Mouse (Mus musculus): ENCODE measurements at regions not wholly inside any gene's neighbourhood (a gene's known extent, or its start where the extent isn't known, plus 50 kb on each side); places are given as distances from the start of the nearest gene placed in this dataset.

- no peak for DNase-seq (ENCODE audit: low spot score)
Observed at GRCm38 (mm10) chr9:74655956-74656355, 205.8 kb upstream of the Onecut1 start.

DNA sequence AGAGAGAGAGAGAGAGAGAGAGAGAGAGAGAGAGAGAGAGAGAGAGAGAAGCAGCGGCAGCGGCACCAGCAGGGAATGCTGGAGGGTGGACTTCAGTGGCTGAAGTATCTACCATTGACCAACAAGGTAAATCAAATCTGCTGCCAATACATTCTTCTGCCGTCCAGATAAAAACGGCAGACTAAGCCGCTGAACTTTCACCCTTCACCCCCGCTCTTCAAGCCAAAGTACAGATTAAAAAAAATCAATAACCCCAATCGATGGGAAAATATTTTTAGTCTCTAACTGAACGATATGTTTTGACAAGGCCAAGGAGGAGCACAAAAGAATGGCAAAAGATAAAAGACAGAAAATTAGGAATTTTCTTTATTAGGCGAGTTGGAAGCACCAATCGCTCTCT, 205.3 kb upstream of the Onecut1 start:
- DNase-seq (ENCODE audit: low spot score): no peak

GRCm38 (mm10) chr9:74671356-74671952, 190.3 kb upstream of the Onecut1 start:
- DNase-seq (ENCODE audit: low spot score): no peak

- no peak for DNase-seq (ENCODE audit: low spot score)
Observed at GRCm38 (mm10) chr9:74672261-74672660, 189.5 kb upstream of the Onecut1 start.

GRCm38 (mm10) chr9:74698229-74698628, 163.5 kb upstream of the Onecut1 start:
- no peak for DNase-seq (ENCODE audit: low spot score)

GRCm38 (mm10) chr9:74705698-74706097, 156.0 kb upstream of the Onecut1 start:
- DNase-seq (ENCODE audit: low spot score): no peak

DNA sequence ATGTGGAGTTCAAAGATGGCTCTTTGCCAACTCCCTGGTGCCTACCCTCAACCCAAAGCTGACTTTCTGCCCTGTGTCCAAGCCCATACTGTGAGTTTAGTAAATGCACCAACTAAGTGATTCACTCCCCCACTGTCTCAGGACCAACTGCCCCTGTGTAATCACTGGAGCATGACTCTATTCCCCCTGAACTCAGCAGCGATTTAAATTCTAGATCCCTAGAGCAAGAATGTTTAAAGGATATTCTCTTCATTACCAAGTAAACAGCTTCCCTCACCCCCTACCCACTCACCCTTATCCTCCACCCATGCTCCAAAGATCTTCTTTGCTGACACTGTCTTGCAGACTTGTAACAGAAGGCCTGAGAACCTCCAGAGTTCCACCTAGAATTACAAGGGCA, 154.1 kb upstream of the Onecut1 start:
- DNase-seq (ENCODE audit: low spot score): no peak

DNA sequence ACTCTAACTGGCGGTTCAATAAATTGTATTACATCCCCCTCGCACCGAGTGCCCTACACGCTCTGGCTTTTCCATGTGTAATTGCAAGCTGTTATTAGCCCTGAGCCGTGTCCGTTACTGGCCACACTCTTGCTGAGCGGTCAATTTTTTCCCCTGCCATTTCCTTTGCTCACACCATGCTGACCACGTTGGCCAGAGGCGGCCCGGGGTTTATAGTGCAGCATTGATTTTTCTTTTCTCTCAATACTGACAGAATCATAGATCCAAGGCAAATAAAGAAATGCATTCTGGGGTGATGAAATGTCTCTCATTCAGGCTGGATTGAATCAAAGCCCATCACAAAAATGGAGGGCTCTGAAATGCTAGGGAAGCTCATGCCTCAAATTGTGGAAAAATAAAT, 150.0 kb upstream of the Onecut1 start:
- DNase-seq (ENCODE audit: low spot score): no peak

DNA sequence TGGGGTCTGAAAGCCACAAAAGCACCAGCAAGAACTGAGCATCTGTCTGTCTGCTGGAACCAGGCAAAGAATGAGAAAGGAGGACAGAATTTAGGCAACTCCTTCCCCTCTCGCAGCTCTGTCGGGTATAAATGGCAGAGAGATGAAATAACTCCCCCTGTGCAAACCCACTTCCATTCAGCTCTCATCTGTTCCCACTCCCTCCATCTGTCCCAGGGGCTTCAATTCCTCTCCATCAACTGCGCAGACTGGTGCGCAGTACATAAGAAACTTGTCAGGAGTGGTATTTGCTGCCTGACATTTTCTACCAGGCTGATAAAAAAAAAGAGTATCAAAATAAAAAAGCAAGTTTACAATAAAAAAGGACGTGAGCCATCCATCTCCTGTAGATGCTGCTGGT, 129.3 kb upstream of the Onecut1 start:
- DNase-seq (ENCODE audit: low spot score): no peak

DNA sequence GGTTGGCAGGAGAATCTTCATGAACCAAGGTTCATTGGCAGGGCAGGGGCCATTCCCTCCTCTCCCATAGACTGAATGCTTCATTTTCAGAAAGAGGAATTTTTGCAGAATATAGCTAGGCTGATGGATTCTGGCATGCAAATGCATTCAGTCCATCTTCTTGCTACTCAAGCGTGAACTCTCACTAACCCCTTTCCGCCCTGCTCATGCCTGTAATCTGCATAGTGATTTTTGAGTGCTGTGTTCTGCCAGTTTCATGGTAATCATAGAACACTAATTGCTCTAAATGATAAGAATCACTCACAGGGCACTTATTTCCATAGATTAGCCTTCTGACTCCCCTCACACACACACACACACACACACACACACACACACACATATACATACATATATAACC, 119.8 kb upstream of the Onecut1 start:
- no peak for DNase-seq (ENCODE audit: low spot score)

DNA sequence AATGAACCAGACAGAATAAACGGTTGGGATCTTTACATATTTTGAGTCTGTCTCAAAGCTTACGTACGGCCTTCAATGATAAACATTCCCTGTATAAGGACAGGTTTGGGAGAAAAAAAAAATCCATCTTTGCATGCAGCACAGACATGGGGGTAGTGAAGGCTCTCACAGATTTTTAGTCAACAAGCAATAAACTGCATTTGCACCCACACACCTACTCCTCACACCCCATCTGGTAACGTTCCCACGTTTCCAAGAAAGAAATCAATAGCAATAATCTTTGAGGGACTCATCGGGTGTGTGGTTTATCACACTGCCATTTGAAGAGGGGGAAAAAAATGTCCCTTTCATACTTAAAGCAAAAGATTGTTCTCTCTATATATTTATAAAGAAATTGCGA, 113.8 kb upstream of the Onecut1 start:
- DNase-seq (ENCODE audit: low spot score): no peak

- no peak for DNase-seq (ENCODE audit: low spot score)
Observed at GRCm38 (mm10) chr9:74758025-74758424, 103.7 kb upstream of the Onecut1 start.

DNA sequence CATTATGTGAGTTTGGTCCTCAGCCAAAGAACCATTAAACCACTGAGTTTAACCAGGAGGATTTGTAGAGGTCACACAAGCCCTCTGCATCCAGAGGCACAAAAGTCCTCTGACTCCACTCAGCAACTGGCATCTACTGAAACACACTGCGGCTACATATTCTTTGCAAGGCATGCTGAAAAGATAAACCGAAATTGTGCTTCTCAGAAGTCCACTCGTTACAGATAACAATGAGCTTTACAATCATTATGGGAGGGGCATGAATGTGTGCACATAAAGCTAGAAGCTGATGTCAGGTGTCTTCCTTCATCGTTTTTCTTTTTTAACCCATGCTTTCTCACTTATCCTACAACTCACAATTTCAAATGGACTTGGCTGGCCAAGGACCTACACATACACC, 102.8 kb upstream of the Onecut1 start:
- no peak for DNase-seq (ENCODE audit: low spot score)

DNA sequence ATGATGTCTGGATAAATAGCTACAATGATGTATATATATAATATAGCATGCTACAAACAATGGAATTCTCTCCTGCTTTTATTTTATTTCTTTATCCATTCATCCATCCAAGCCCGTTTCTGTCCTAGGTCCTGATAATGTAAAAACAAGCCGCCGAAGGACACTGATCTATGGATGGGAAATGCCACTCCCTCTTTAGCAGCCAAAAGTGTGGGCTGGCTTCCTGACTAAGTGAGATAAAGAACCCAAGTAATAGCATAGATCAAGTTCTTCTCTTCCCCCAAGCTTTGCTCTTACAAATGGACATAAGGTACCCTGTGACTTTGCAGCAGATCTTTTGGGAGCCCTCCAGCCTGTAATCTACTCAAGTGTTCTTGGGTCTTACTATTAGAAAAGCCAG, 81.3 kb upstream of the Onecut1 start:
- no peak for DNase-seq (ENCODE audit: low spot score)

- no peak for DNase-seq (ENCODE audit: low spot score)
Observed at GRCm38 (mm10) chr9:74793394-74793793, 68.3 kb upstream of the Onecut1 start.

DNA sequence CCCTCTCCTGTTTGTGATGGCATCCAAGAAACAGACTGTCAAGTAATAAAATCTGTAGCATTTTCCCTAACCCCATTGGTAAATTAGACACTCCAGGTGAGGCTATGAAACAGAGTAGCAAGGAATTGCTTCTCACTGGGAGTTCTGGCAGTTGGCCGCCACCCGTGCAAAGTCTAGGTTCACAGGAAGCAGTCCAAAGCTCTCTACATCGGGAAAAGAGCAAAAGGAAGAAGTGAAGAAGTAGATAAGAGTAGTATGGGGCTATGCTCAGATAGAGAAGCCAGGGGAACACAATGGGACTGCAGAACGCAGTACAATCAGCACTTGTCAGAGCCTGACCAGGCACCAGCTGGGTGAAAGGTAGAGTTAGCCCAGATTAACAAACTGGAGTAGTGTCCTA, 65.7 kb upstream of the Onecut1 start:
- no peak for DNase-seq (ENCODE audit: low spot score)

DNA sequence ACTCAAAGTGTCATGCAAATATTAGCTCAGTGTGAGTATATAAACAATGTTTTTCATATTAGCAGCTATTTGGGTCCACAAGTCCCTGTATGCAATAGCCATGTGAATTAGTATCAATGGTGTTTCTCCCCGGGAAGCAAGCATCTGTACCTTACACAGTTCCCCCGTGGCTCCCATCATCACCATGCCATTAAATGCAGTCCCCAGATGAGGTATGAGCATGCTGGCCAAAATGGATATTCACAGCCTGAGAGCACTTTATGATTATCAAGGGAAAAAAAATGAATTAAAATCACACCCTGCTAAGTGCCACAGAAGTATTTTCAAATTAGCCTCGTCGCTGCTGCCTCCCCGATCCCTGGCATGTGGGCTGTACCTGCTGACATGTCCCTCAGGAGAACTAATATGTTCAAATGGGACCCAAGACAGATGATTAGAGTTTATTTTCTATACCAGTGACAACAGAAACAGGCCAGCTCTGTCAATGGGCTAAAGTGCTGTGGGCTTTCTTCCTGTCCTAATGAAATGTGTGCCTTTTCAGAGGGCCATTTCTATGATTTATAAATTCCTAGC, 64.4 kb upstream of the Onecut1 start:
- no peak for DNase-seq (ENCODE audit: low spot score)

- DNase-seq (ENCODE audit: low spot score): no peak
Observed at GRCm38 (mm10) chr9:74801091-74801490, 60.6 kb upstream of the Onecut1 start.

- no peak for DNase-seq (ENCODE audit: low spot score)
Observed at GRCm38 (mm10) chr9:74811437-74811836, 50.3 kb upstream of the Onecut1 start.

All from ovary, postnatal 10 days (tissue).